Mouse (Mus musculus) mouse embryonic stem cell (cell line): Measurements from ENCODE around the gene Selenok.

ENCODE experiments used
- in situ Hi-C, 2 experiments: fragments of 300-500 bp; cut with MboI; formaldehyde crosslinking; loops; 1 replicate in 1 of 2; 3 replicates in 1 of 2; pipeline ENCODE4 v1.14.3; 2019 to 2020; ENCODE audit warnings: low sequenced_read_pairs in 2 of 2, low pct_unique_long_range_greater_than_20kb in 1 of 2, mixed read lengths in 1 of 2; ENCODE audit not compliant: unreplicated experiment in 1 of 2

Gene Selenok

DNA sequence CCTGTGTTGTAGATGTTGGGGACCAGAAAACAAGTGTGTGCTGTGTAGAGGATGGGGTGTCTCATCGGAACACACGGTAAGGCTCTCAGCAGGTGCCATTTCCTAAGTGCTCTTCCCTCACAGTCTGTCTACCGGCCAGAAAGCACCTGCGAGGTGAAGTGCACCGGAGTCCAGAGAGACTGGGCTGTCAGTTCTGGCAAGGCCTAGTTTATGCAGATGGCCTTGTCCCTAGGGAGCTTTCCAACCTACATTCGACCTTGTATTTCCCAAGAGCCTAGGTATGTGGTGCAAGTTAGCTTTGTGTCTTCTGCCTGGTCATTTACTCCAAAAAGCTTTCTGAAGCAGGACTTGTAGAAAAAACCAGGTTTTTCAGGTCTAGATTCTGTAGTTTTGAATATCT, 19.2 kb downstream of the Selenok start:
- in situ Hi-C loops = no loop called here

DNA sequence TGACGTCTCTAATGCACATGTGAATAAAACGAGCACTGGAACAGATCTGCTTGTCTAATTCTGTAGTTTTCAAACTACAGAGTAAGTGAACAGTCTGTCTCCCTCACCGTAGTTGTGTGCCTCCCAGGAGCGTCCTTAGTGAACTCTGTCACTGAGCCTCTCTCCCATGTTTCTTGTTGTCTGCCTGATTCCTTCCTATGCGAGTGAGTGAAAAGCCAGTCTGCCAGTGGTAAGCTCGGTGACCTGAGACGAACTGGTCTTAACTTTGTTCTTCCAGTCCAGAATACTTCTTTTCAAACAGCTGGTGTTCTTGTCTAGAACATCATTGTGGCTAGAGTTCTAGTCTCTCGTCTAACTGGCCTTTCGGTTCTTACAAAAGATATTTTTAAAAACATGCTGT, 19.6 kb downstream of the Selenok start:
- in situ Hi-C loops = no loop called here

DNA sequence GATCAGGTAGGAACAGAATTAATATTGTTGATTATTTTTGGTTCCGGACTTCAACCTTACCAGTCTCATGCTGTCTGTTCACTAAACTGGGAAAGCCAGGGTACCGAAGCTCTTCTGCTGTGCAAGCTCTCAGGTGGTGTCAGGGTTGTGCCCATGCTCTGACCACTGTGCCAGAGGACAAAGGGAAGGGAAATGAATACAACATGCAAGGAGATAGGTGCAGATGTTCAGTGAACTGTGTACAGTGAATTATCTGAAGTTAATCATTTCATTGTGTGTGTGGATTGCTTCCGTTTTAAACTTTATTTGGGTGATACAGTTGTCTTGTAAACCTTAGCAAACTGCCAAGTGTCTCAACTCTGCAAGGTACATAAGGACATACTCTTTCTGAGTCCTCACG, 20.2 kb downstream of the Selenok start:
- in situ Hi-C loops = no loop called here

DNA sequence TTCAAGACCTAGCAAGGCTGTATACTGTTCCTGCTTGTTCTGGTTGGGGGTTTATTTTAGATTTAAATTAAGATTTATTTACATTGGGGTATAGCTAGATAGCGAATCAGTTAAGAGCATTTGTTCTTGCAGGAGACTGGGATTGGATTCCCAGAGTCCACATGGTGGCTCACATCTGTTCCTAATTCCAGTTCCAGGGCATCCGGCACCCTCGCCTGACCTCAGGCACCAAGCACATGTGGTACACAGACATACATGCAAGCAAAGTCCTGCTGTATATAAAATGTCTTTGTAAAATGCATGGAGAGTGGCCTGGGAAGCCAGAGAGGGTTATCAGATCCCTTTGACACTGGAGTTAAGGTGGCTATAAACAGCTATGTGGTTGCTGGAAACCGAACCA, 26.9 kb downstream of the Selenok start:
- in situ Hi-C loops = no loop called here

DNA sequence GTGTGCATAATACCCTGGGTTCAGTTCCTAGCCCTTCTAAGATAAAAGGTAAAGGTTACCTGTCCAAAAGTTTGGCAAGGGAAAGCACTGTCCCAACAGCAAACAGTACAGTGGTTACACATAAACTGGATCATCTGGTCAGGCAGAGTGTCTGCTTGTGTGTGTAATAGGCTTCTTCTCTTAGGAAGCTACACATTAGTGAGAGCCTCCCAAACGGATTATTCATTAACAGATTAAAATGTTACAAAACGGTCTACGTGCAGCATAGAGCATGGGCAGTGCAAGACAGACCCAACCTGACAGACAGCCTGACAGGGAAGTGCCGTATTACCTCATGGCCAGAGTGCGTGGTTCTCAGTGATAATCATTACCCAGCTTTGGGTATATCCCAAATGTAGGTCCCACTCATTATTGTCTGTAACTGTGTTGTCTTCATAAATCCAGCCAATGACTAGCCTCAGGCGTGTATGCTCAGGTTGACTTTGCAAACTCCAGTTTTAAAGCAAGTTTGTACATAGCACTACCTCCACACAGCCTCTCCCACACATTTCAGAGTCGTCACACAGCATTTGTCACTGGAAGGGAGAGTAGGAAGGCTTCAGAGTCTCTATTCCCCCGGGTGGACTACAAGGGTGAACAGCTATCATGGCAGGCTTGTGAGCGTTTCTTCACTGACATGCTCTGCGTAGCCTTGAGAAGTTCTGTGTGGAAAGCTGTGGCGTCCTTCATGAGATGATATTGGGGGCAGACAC, 28.1 kb downstream of the Selenok start:
- in situ Hi-C loops = no loop called here

GRCm38 (mm10) chr14:29997345-29997744, 29.2 kb downstream of the Selenok start:
- in situ Hi-C loops = no loop called here

DNA sequence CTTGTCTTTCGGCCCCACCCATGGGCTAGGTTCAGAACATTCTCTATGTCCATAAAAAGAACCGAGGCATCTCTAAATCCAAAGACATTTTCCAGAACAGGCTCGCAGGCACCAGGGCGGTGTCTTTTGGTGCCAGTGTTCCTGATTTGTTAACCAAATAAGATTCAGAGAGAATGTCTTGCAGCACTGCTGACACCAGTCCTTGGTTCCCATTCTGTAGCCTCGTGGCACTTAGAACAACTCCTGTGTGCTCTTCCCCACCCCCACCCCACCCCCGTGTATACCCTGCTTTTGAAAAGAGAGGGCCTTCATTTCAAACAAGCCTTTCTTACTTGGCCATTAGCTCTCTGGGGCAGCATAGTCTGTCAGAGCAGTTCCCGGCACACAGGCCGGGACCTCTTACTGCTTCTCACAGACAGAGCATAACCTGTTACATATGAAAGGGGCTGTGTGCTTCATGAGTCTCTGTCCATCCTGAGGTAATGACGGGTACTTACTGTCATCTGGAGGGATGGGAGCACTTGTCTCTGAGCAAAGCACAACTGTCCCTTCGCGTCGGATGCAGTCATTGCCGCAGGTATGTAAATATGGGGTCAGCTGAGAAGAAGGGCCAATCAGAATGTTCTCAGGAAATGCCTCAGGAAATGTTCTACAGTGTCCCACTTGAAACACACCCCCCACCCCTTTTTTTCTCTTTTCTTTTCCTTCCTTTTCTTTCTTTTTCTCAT, 30.8 kb downstream of the Selenok start:
- in situ Hi-C loops = no loop called here

DNA sequence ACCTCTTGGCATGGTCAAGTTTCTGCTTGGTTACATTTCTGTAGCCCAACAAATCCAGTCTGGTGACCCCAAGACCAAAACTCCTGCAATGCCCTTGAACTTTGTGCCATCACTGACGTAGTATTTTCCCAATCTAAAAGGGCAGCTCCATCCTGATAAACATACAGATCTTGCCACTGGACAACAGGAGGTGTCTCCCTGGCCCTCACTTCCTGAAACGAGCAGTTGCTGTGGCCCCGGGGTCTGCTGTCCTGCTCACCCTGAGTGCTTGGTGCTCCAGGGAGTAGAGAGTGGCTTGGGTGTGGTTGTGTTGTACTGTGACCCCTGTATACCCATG, 31.3 kb downstream of the Selenok start:
- in situ Hi-C loops = no loop called here

GRCm38 (mm10) chr14:30008733-30009575, 40.8 kb downstream of the Selenok start, which contains the start of the genes Il17rb and Chdh:
Gene Il17rb (minus strand): TSS chr14:30008896.
Gene Chdh (plus strand): TSS chr14:30009023.
- in situ Hi-C loops = no loop called here

- in situ Hi-C loops = no loop called here
These were observed 41.9 kb downstream of the Selenok start for GRCm38 (mm10) chr14:30009864-30010560.

- in situ Hi-C loops = no loop called here
These were observed 43.9 kb downstream of the Selenok start for GRCm38 (mm10) chr14:30011886-30012560.

GRCm38 (mm10) chr14:30014487-30014886, 46.4 kb downstream of the Selenok start:
- in situ Hi-C loops = no loop called here

- in situ Hi-C loops = no loop called here
These were observed 46.9 kb downstream of the Selenok start for GRCm38 (mm10) chr14:30015008-30015407.

GRCm38 (mm10) chr14:30016666-30017065, 48.6 kb downstream of the Selenok start:
- in situ Hi-C loops = no loop called here

- in situ Hi-C loops = no loop called here
These were observed 49.8 kb downstream of the Selenok start for GRCm38 (mm10) chr14:30017794-30018462.

- in situ Hi-C loops = no loop called here
These were observed 50.3 kb downstream of the Selenok start for GRCm38 (mm10) chr14:30018463-30018801.

GRCm38 (mm10) chr14:30018846-30019245, 50.7 kb downstream of the Selenok start:
- in situ Hi-C loops = no loop called here

DNA sequence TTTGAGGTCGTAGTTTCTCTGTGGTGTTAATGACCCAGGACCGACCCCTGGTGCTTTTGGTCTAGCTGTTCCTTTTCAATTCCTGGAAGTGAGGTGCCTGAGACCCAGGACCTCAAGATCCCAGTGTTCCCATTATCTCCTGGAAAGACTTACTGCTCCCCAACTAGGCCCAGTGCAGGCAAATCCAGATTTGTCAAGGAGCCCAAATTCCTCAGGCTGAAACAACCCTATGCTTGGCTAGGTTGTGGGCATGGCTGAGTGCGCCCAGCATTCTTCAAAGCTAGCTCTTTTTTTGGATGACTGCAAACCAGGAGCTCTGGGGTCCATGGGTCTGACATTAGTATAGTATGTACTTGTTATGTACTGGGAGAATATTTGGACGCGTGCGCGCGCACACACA, 51.3 kb downstream of the Selenok start:
- in situ Hi-C loops = no loop called here
